Mouse (Mus musculus) T-helper 1 cell (primary cell): ENCODE data around the gene Chrd.

Experiments
- in situ Hi-C: fragments of 300-600 bp; cut with MboI, MseI; formaldehyde crosslinking; loops from one replicate; pipeline ENCODE4 v1.15.1; 2025; ENCODE audit warnings: high pct_unique_total_duplicates

The Chrd gene

GRCm38 (mm10) chr16:20732925-20733730 lies at the start of gene Chrd:
Chrd (plus strand) TSS chr16:20733127.
- in situ Hi-C loops, result no loop called here

GRCm38 (mm10) chr16:20690774-20691173 lies 42.2 kb upstream of the Chrd start:
- in situ Hi-C loops, result no loop called here

GRCm38 (mm10) chr16:20691617-20692016 lies 41.3 kb upstream of the Chrd start:
- in situ Hi-C loops, result no loop called here

- in situ Hi-C loops, result no loop called here
Measured at GRCm38 (mm10) chr16:20692241-20692965, 40.5 kb upstream of the Chrd start.

GRCm38 (mm10) chr16:20693111-20693701 lies 39.7 kb upstream of the Chrd start, which contains the start of gene Fam131a:
Fam131a (plus strand) TSS chr16:20693241.
- in situ Hi-C loops, result no loop called here

- in situ Hi-C loops, result no loop called here
Measured at GRCm38 (mm10) chr16:20694781-20695180, 38.1 kb upstream of the Chrd start.

- in situ Hi-C loops, result no loop called here
Measured at GRCm38 (mm10) chr16:20695622-20696323, 37.2 kb upstream of the Chrd start.

GRCm38 (mm10) chr16:20699266-20699665 lies 33.7 kb upstream of the Chrd start:
- in situ Hi-C loops, result no loop called here

- in situ Hi-C loops, result no loop called here
Measured at GRCm38 (mm10) chr16:20700036-20700435, 32.9 kb upstream of the Chrd start.

GRCm38 (mm10) chr16:20701316-20701715 lies 31.6 kb upstream of the Chrd start:
- in situ Hi-C loops, result no loop called here

GRCm38 (mm10) chr16:20701729-20702521 lies 31.0 kb upstream of the Chrd start:
- in situ Hi-C loops, result no loop called here

GRCm38 (mm10) chr16:20702522-20702893 lies 30.4 kb upstream of the Chrd start:
- in situ Hi-C loops, result no loop called here

- in situ Hi-C loops, result no loop called here
Measured at GRCm38 (mm10) chr16:20703071-20703470, 29.9 kb upstream of the Chrd start.

- in situ Hi-C loops, result no loop called here
Measured at GRCm38 (mm10) chr16:20703699-20704400, 29.1 kb upstream of the Chrd start.

GRCm38 (mm10) chr16:20705786-20706185 lies 27.1 kb upstream of the Chrd start:
- in situ Hi-C loops, result no loop called here

- in situ Hi-C loops, result no loop called here
Measured at GRCm38 (mm10) chr16:20706407-20707055, 26.4 kb upstream of the Chrd start.

GRCm38 (mm10) chr16:20708220-20708938 lies 24.5 kb upstream of the Chrd start:
- in situ Hi-C loops, result no loop called here

GRCm38 (mm10) chr16:20708939-20709734 lies 23.8 kb upstream of the Chrd start:
- in situ Hi-C loops, result no loop called here
